Mouse (Mus musculus) gastrocnemius, adult 18-20 months (tissue): ENCODE measurements around the gene Vangl1. TPM values are rescaled to one million over a fixed set of nuclear protein-coding genes. Genes with fewer than 3 reads are reported as not detected.
"Not testable (repeated sequence)": the region's sequence is repeated elsewhere in the genome, so short reads cannot be mapped to it uniquely, and the experiment has no call there.

Experiments
- DNase-seq: peaks from one replicate; pipeline ENCODE4 v3.0.0; 2021; ENCODE audit warnings: low spot score
- long read RNA-seq, 2 experiments: library from polyadenylated mRNA; stranded (forward); transcript quantifications; one replicate each; pipeline ENCODE4 v2.0.0; 2021
- total RNA-seq, 2 experiments: library from RNA; stranded (reverse); gene quantifications; 2 replicates each; pipeline ENCODE4 v1.2.3; 2021

Gene Vangl1
- total RNA-seq, result 1 to 10 TPM; 2.2 to 2.4 TPM
- long read RNA-seq, experiment 1, full-length matches to known transcripts, result 2 of 2 reads
- long read RNA-seq, experiment 1, partial matches to known transcripts, result 0 of 2 reads
- long read RNA-seq, experiment 1, other reads (novel, unspliced or antisense), result 0 of 2 reads
- long read RNA-seq, experiment 2, result 0 reads

- peak; percentile 57 for DNase-seq
Measured at GRCm38 (mm10) chr3:102203781-102204721, at the start of gene Vangl1. TSS of gene Vangl1 (minus strand) at chr3:102204693.

GRCm38 (mm10) chr3:102253554-102253953 lies 49.1 kb upstream of the Vangl1 start:
- DNase-seq, result no peak

GRCm38 (mm10) chr3:102252927-102253326 lies 48.4 kb upstream of the Vangl1 start:
- DNase-seq, result no peak

- DNase-seq, result no peak
Measured at GRCm38 (mm10) chr3:102250873-102251272, 46.4 kb upstream of the Vangl1 start.

- peak; percentile 59 for DNase-seq
Measured at GRCm38 (mm10) chr3:102249401-102249991, 45.0 kb upstream of the Vangl1 start.

- no peak for DNase-seq
Measured at GRCm38 (mm10) chr3:102244601-102245000, 40.1 kb upstream of the Vangl1 start.

- peak; percentile 25 for DNase-seq
Measured at GRCm38 (mm10) chr3:102242854-102243253, 38.4 kb upstream of the Vangl1 start.

GRCm38 (mm10) chr3:102231418-102232134 lies 27.1 kb upstream of the Vangl1 start:
- no peak for DNase-seq

- no peak for DNase-seq
Measured at GRCm38 (mm10) chr3:102222756-102223155, 18.3 kb upstream of the Vangl1 start.

- no peak for DNase-seq
Measured at GRCm38 (mm10) chr3:102218301-102218700, 13.8 kb upstream of the Vangl1 start.

GRCm38 (mm10) chr3:102214736-102215135 lies 10.2 kb upstream of the Vangl1 start:
- DNase-seq, result no peak

- DNase-seq, result no peak
Measured at GRCm38 (mm10) chr3:102214299-102214698, 9.8 kb upstream of the Vangl1 start.

GRCm38 (mm10) chr3:102212896-102213295 lies 8.4 kb upstream of the Vangl1 start:
- no peak for DNase-seq

- DNase-seq, result no peak
Measured at GRCm38 (mm10) chr3:102212336-102212735, 7.8 kb upstream of the Vangl1 start.

- DNase-seq, result no peak
Measured at GRCm38 (mm10) chr3:102211340-102211739, 6.8 kb upstream of the Vangl1 start.

- peak; percentile 31 for DNase-seq
Measured at GRCm38 (mm10) chr3:102210775-102211174, 6.3 kb upstream of the Vangl1 start.

- no peak for DNase-seq
Measured at GRCm38 (mm10) chr3:102208861-102209260, 4.4 kb upstream of the Vangl1 start.

GRCm38 (mm10) chr3:102205458-102205830 lies 951 bp upstream of the Vangl1 start:
- no peak for DNase-seq

GRCm38 (mm10) chr3:102204734-102205457 lies 403 bp upstream of the Vangl1 start:
- not testable (repeated sequence) for DNase-seq

GRCm38 (mm10) chr3:102203131-102203530 lies 1.4 kb downstream of the Vangl1 start:
- DNase-seq, result no peak

GRCm38 (mm10) chr3:102199991-102200390 lies 4.5 kb downstream of the Vangl1 start:
- DNase-seq, result no peak
